In genomic region chr19:6907811-6908540, GRCm38 (mm10) we compare ENCODE assay signal across 8 mouse cellular contexts. TPM values are rescaled to one million over a fixed set of nuclear protein-coding genes. Genes with fewer than 3 reads are reported as not detected.
DNase-seq lines count a peak whose midpoint lies in the region; ATAC-seq and TF ChIP-seq lines count a peak whose summit lies in the region.

No protein-coding gene starts in this region.

- 83% methylated on average over 7 of the region's 7 CpGs for WGBS in heart, embryonic 13.5 days
- 78% methylated on average over 7 of the region's 7 CpGs for WGBS in embryonic facial prominence, embryonic 13.5 days
- WGBS in kidney, postnatal 0 days = 56% methylated on average over 7 of the region's 7 CpGs
- WGBS in midbrain, embryonic 14.5 days = 92% methylated on average over 7 of the region's 7 CpGs

- peak overlapping the region; percentile 72 for H3K4me2 ChIP-seq in heart, embryonic 13.5 days
- H3K4me2 ChIP-seq in embryonic facial prominence, embryonic 13.5 days = peak overlapping the region; percentile 81
- peak overlapping the region; percentile 61 for H3K4me2 ChIP-seq in kidney, postnatal 0 days (ENCODE audit: low read length)
- peak overlapping the region; percentile 91 for H3K4me2 ChIP-seq in midbrain, embryonic 14.5 days (ENCODE audit: low read length)

- no peak overlapping the region for H3K27ac ChIP-seq in heart, embryonic 13.5 days (replicated peaks)
- no peak overlapping the region for H3K27ac ChIP-seq in embryonic facial prominence, embryonic 13.5 days
- peak overlapping the region; percentile 98 for H3K27ac ChIP-seq in kidney, postnatal 0 days
- no peak overlapping the region for H3K27ac ChIP-seq in midbrain, embryonic 14.5 days (replicated peaks; ENCODE audit: low read depth, low read length)

- no peak for DNase-seq in heart, postnatal 14 days
- DNase-seq in kidney, postnatal 0 days (ENCODE audit: low spot score) = peak; percentile 60
- no peak for DNase-seq in midbrain, embryonic 14.5 days
- DNase-seq in spleen, postnatal 14 days (ENCODE audit: low spot score in 2 of 2) = no peak
- DNase-seq in frontal cortex, postnatal 10 days (ENCODE audit: low spot score in 2 of 2) = no peak
- DNase-seq in cerebellum, postnatal 10 days = no peak

- peak overlapping the region; percentile 62 for H3K4me3 ChIP-seq in heart, embryonic 13.5 days
- peak overlapping the region; percentile 68 for H3K4me3 ChIP-seq in embryonic facial prominence, embryonic 13.5 days
- H3K4me3 ChIP-seq in kidney, postnatal 0 days (replicated peaks; ENCODE audit: low read depth, low read length) = peak overlapping the region; percentile 52
- H3K4me3 ChIP-seq in midbrain, embryonic 14.5 days (replicated peaks; ENCODE audit: low read depth, low read length) = peak overlapping the region; percentile 63; the same call in 1 of the 2 replicates

- H3K36me3 ChIP-seq in heart, embryonic 13.5 days = peaks cover 59% of the 10 kb centered on the region
- peaks cover 57% of the 10 kb centered on the region for H3K36me3 ChIP-seq in embryonic facial prominence, embryonic 13.5 days
- peaks cover 39% of the 10 kb centered on the region for H3K36me3 ChIP-seq in kidney, postnatal 0 days (ENCODE audit: insufficient read depth, low read length)
- H3K36me3 ChIP-seq in midbrain, embryonic 14.5 days (ENCODE audit: control insufficient read depth, insufficient read depth, low read length) = peaks cover 50% of the 10 kb centered on the region

- no peak for ATAC-seq in heart, embryonic 13.5 days (ENCODE audit: extremely low read depth, insufficient number of reproducible peaks, low FRiP score, low TSS enrichment)
- ATAC-seq in embryonic facial prominence, embryonic 13.5 days (ENCODE audit: insufficient number of reproducible peaks, insufficient read depth, low FRiP score, low TSS enrichment, low read depth) = no peak
- no peak for ATAC-seq in kidney, postnatal 0 days (replicated peaks; ENCODE audit: low FRiP score, low read depth)
- no peak for ATAC-seq in midbrain, embryonic 14.5 days (ENCODE audit: low FRiP score, low TSS enrichment)

- H3K9ac ChIP-seq in heart, embryonic 13.5 days = peak overlapping the region; percentile 82
- peak overlapping the region; percentile 78 for H3K9ac ChIP-seq in embryonic facial prominence, embryonic 13.5 days
- peak overlapping the region; percentile 58 for H3K9ac ChIP-seq in kidney, postnatal 0 days (ENCODE audit: low read depth, low read length)
- H3K9ac ChIP-seq in midbrain, embryonic 14.5 days (replicated peaks; ENCODE audit: low read length) = no peak overlapping the region; the same call in 1 of the 2 replicates

- H3K27me3 ChIP-seq in heart, embryonic 13.5 days (replicated peaks) = no peaks in the 10 kb centered on the region
- no peaks in the 10 kb centered on the region for H3K27me3 ChIP-seq in embryonic facial prominence, embryonic 13.5 days
- H3K27me3 ChIP-seq in kidney, postnatal 0 days (ENCODE audit: insufficient read depth, low read length) = no peaks in the 10 kb centered on the region
- H3K27me3 ChIP-seq in midbrain, embryonic 14.5 days (ENCODE audit: control insufficient read depth, insufficient read depth, low read length) = no peaks in the 10 kb centered on the region

- intact Hi-C loops in heart, postnatal 14 days (cut with DNase I) = loop anchor here (2.0 kb wide), 1 partner anchor 67 kb away; the partner anchor contains the start of gene Rps6ka4

- H3K9me3 ChIP-seq in heart, embryonic 13.5 days = no peaks in the 10 kb centered on the region
- no peaks in the 10 kb centered on the region for H3K9me3 ChIP-seq in embryonic facial prominence, embryonic 13.5 days
- no peaks in the 10 kb centered on the region for H3K9me3 ChIP-seq in kidney, postnatal 0 days (replicated peaks; ENCODE audit: low read length)
- H3K9me3 ChIP-seq in midbrain, embryonic 14.5 days (ENCODE audit: control insufficient read depth, low read length) = no peaks in the 10 kb centered on the region

- 0 out of 2 replicates have a peak, but pooled peaks have one; percentile 19 for TF ChIP-seq CTCF in kidney, postnatal 0 days (IDR thresholded peaks at IDR 0.05; ENCODE audit: low read depth)

- peaks cover 27% of the 10 kb centered on the region for H3K4me1 ChIP-seq in heart, embryonic 13.5 days
- peaks cover 28% of the 10 kb centered on the region for H3K4me1 ChIP-seq in embryonic facial prominence, embryonic 13.5 days
- H3K4me1 ChIP-seq in kidney, postnatal 0 days (replicated peaks; ENCODE audit: insufficient read depth, low read length) = peaks cover 15% of the 10 kb centered on the region
- H3K4me1 ChIP-seq in midbrain, embryonic 14.5 days (ENCODE audit: control insufficient read depth, insufficient read depth, low read length) = peaks cover 16% of the 10 kb centered on the region

RNA-seq across cellular contexts. Expression of gene Trmt112, which starts 1.5 kb away (rescaled TPM):
- 79.1 and 93.8 TPM in 2 replicates for polyA plus RNA-seq in heart, embryonic 13.5 days (2015; fragmentation: Nextera tagmentation; extraction: Ambion mirVana)
- 10 to 100 TPM; 26.7 to 30.6 TPM for total RNA-seq in heart, postnatal 14 days (2021)
- 176 and 194 TPM in 2 replicates for polyA plus RNA-seq in embryonic facial prominence, embryonic 13.5 days (2015; fragmentation: Nextera tagmentation; extraction: Ambion mirVana)
- 137 and 142 TPM in 2 replicates for polyA plus RNA-seq in kidney, postnatal 0 days (2015; fragmentation: Nextera tagmentation; extraction: Ambion mirVana)
- polyA plus RNA-seq in midbrain, embryonic 14.5 days (2014; fragmentation: Nextera tagmentation; extraction: Ambion mirVana) = 115 and 140 TPM in 2 replicates

RNA-seq across cellular contexts. Expression of gene Prdx5, which starts 1.9 kb away (rescaled TPM):
- polyA plus RNA-seq in heart, embryonic 13.5 days (2015; fragmentation: Nextera tagmentation; extraction: Ambion mirVana) = 217 and 232 TPM in 2 replicates
- 100 to 1,000 TPM; 595 to 603 TPM for total RNA-seq in heart, postnatal 14 days (2021)
- 239 and 251 TPM in 2 replicates for polyA plus RNA-seq in embryonic facial prominence, embryonic 13.5 days (2015; fragmentation: Nextera tagmentation; extraction: Ambion mirVana)
- polyA plus RNA-seq in kidney, postnatal 0 days (2015; fragmentation: Nextera tagmentation; extraction: Ambion mirVana) = 822 and 884 TPM in 2 replicates
- 215 and 328 TPM in 2 replicates for polyA plus RNA-seq in midbrain, embryonic 14.5 days (2014; fragmentation: Nextera tagmentation; extraction: Ambion mirVana)

RNA-seq across cellular contexts. Expression of gene Esrra, which starts 13.6 kb away (rescaled TPM):
- polyA plus RNA-seq in heart, embryonic 13.5 days (2015; fragmentation: Nextera tagmentation; extraction: Ambion mirVana) = 30.4 and 33.0 TPM in 2 replicates
- total RNA-seq in heart, postnatal 14 days (2021) = 100 to 1,000 TPM; 128 to 136 TPM
- 9.5 and 10.9 TPM in 2 replicates for polyA plus RNA-seq in embryonic facial prominence, embryonic 13.5 days (2015; fragmentation: Nextera tagmentation; extraction: Ambion mirVana)
- 22.7 and 23.0 TPM in 2 replicates for polyA plus RNA-seq in kidney, postnatal 0 days (2015; fragmentation: Nextera tagmentation; extraction: Ambion mirVana)
- 6.9 and 13.6 TPM in 2 replicates for polyA plus RNA-seq in midbrain, embryonic 14.5 days (2014; fragmentation: Nextera tagmentation; extraction: Ambion mirVana)

RNA-seq across cellular contexts. Expression of gene Catsperz, which starts 17.2 kb away (rescaled TPM):
- polyA plus RNA-seq in heart, embryonic 13.5 days (2015; fragmentation: Nextera tagmentation; extraction: Ambion mirVana) = 1.7 and 3.6 TPM in 2 replicates
- not detected for total RNA-seq in heart, postnatal 14 days (2021)
- polyA plus RNA-seq in embryonic facial prominence, embryonic 13.5 days (2015; fragmentation: Nextera tagmentation; extraction: Ambion mirVana) = 2.3 and 3.4 TPM in 2 replicates
- polyA plus RNA-seq in kidney, postnatal 0 days (2015; fragmentation: Nextera tagmentation; extraction: Ambion mirVana) = 3.9 and 4.0 TPM in 2 replicates
- polyA plus RNA-seq in midbrain, embryonic 14.5 days (2014; fragmentation: Nextera tagmentation; extraction: Ambion mirVana) = 0.53 and 0.78 TPM in 2 replicates

RNA-seq across cellular contexts. Expression of gene Kcnk4, which starts 26.3 kb away (rescaled TPM):
- polyA plus RNA-seq in heart, embryonic 13.5 days (2015; fragmentation: Nextera tagmentation; extraction: Ambion mirVana) = 0.18 and 0.44 TPM in 2 replicates
- total RNA-seq in heart, postnatal 14 days (2021) = under 1 TPM in 1 of 2 experiments, not detected in 1; 0.26 TPM
- polyA plus RNA-seq in embryonic facial prominence, embryonic 13.5 days (2015; fragmentation: Nextera tagmentation; extraction: Ambion mirVana) = 1.2 and 1.3 TPM in 2 replicates
- 0.46 and 0.69 TPM in 2 replicates for polyA plus RNA-seq in kidney, postnatal 0 days (2015; fragmentation: Nextera tagmentation; extraction: Ambion mirVana)
- 1.9 and 3.4 TPM in 2 replicates for polyA plus RNA-seq in midbrain, embryonic 14.5 days (2014; fragmentation: Nextera tagmentation; extraction: Ambion mirVana)
